30 mouse cellular contexts compared by ENCODE assay signal in genomic region chr3:153728577-153728976, GRCm38 (mm10). TPM values are rescaled to one million over a fixed set of nuclear protein-coding genes. Genes with fewer than 3 reads are reported as not detected.
"Had no signal": no experiment of that assay in that cellular context is flagged by ENCODE, and none has a peak within 500 bp of the region (broad histone marks: within the 10 kb centered on the region; RNA-seq: fewer than 3 reads in every experiment).

No protein-coding gene starts in this region.

- H3K27me3 ChIP-seq: limb, embryonic 12.5 days; limb, embryonic 13.5 days; limb, embryonic 15.5 days; lung, embryonic 15.5 days had no signal

- H3K4me2 ChIP-seq: limb, embryonic 12.5 days; limb, embryonic 13.5 days; limb, embryonic 15.5 days; liver, embryonic 11.5 days; liver, embryonic 12.5 days; liver, embryonic 13.5 days; liver, embryonic 15.5 days; lung, embryonic 14.5 days; lung, embryonic 15.5 days; midbrain, embryonic 12.5 days; midbrain, embryonic 13.5 days; midbrain, embryonic 15.5 days had no signal

- DNase-seq: left cerebral cortex, postnatal 4 days; liver; liver, embryonic 13.5 days; liver, postnatal 0 days; lung, adult 18-20 months; lung, adult 2 months; lung, embryonic 14.5 days; lung, postnatal 10 days; lung, postnatal 14 days; lung, postnatal 36 days; lung, postnatal 4 days; midbrain, embryonic 14.5 days had no signal

- ATAC-seq: liver, embryonic 12.5 days; liver, postnatal 0 days; lung, postnatal 0 days; midbrain, embryonic 13.5 days; midbrain, embryonic 15.5 days; midbrain, embryonic 16.5 days had no signal

- H3K4me3 ChIP-seq: limb, embryonic 10.5 days; limb, embryonic 12.5 days; limb, embryonic 13.5 days; limb, embryonic 15.5 days; liver, embryonic 12.5 days; liver, embryonic 13.5 days; liver, embryonic 15.5 days; lung, embryonic 15.5 days; megakaryocyte, embryonic 14.5 days; midbrain, embryonic 10.5 days; midbrain, embryonic 12.5 days; midbrain, embryonic 13.5 days; midbrain, embryonic 15.5 days; myocyte had no signal

- H3K9me3 ChIP-seq: limb, embryonic 10.5 days; limb, embryonic 12.5 days; limb, embryonic 13.5 days; limb, embryonic 15.5 days; liver, embryonic 12.5 days; liver, embryonic 13.5 days; liver, embryonic 15.5 days; lung, embryonic 15.5 days; megakaryocyte, embryonic 14.5 days; midbrain, embryonic 10.5 days; midbrain, embryonic 12.5 days; midbrain, embryonic 13.5 days; midbrain, embryonic 15.5 days had no signal

- H3K36me3 ChIP-seq: limb, embryonic 10.5 days; limb, embryonic 12.5 days; limb, embryonic 13.5 days; limb, embryonic 15.5 days; liver, embryonic 12.5 days; liver, embryonic 13.5 days; liver, embryonic 15.5 days; lung, embryonic 15.5 days; midbrain, embryonic 10.5 days; midbrain, embryonic 12.5 days; midbrain, embryonic 13.5 days; midbrain, embryonic 15.5 days had no signal

- H3K27ac ChIP-seq: limb, embryonic 10.5 days; limb, embryonic 12.5 days; limb, embryonic 13.5 days; limb, embryonic 15.5 days; liver, embryonic 12.5 days; liver, embryonic 13.5 days; liver, embryonic 14.5 days; liver, embryonic 15.5 days; lung, embryonic 15.5 days; macrophage; midbrain, embryonic 10.5 days; midbrain, embryonic 12.5 days; midbrain, embryonic 13.5 days; midbrain, embryonic 15.5 days had no signal

- H3K9ac ChIP-seq: limb, embryonic 12.5 days; limb, embryonic 13.5 days; limb, embryonic 15.5 days; liver, embryonic 12.5 days; liver, embryonic 13.5 days; liver, embryonic 14.5 days; liver, embryonic 15.5 days; liver, postnatal 0 days; lung, embryonic 14.5 days; lung, embryonic 15.5 days; midbrain, embryonic 12.5 days; midbrain, embryonic 13.5 days; midbrain, embryonic 15.5 days had no signal

RNA-seq across cellular contexts. Expression of gene St6galnac3, which starts 3.6 kb away (rescaled TPM):
- polyA plus RNA-seq: myocyte had no signal
